Mouse (Mus musculus) ES-CJ7 (cell line): ENCODE data around the gene Dusp12.

Experiments used
- DNase-seq: peaks from one replicate; pipeline ENCODE4 v3.0.0; 2011; ENCODE audit warnings: low read depth, low spot score

Gene Dusp12

GRCm38 (mm10) chr1:170884978-170885561 is at the start of gene Dusp12, which contains the start of gene Gm26620:
Dusp12 (minus strand) TSS chr1:170885540.
Gm26620 (plus strand) TSS chr1:170885065.
- peak; percentile 97 for DNase-seq

DNA sequence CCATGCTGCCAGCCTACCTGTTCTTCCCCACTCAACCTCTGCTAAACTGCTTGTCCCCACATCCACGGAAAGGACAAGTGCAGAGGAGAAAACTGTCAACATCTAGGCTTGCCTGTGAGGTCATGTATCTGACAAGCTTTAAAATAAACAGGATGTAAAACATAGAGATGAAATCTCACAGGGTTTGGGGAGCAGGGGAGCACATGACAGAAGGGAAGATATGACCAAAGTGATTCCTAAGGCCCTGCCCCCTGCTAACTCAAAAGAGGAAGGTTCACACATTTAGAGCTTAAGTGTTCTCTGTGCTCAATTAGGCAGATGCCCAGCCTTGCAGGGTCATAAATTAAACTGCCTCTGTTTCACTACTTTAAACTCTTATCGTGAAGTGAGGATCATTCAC is 49.0 kb upstream of the Dusp12 start:
- DNase-seq: no peak

- no peak for DNase-seq
Observed at GRCm38 (mm10) chr1:170933940-170934339, 48.6 kb upstream of the Dusp12 start.

- peak; percentile 65 for DNase-seq
Observed at GRCm38 (mm10) chr1:170933386-170933920, 48.1 kb upstream of the Dusp12 start.

GRCm38 (mm10) chr1:170932043-170932442 is 46.7 kb upstream of the Dusp12 start:
- no peak for DNase-seq

DNA sequence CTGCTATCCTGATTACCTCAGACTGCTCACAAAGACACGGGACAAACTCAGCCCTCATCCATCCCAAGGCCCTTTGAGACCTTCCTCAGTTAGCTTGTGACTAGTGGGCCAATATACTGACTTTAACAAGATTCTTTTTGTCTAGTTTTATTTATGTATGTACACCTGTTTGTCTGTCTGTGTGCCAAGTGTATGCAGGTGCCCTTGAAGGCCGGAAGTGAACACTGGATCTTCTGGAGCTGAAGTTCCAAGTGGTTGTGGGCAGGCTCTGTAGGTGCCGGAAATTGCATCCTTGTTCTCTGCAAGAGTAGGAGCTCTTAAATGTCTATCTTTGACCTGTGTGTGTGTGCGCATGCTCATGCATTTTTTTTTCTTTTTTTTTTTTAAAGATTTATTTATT is 43.9 kb upstream of the Dusp12 start:
- DNase-seq: no peak

- DNase-seq: no peak
Observed at GRCm38 (mm10) chr1:170928467-170928866, 43.1 kb upstream of the Dusp12 start.

DNA sequence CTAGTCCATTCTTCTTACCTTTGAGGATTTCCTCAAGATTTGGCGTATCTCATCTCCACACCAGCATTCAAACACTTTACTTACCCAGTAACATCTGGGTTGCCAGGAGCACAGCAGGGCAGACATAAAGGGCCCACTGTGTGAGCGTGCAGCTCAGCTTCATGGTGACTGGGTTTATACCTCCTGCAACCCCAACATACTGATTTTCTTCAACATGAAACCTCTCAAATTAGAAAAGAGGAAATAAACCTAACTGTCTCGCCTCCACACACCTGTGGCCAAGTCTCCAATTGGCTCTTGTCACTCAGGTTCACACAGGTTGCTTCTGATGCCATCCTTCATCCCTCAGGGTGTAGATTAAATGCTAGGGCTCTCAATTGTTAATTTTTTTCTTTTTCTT is 42.0 kb upstream of the Dusp12 start, which contains the start of gene Fcrla:
Gene Fcrla, minus strand, starts transcription at position 206 of the 400 bp plus-strand sequence.
- DNase-seq: no peak

DNA sequence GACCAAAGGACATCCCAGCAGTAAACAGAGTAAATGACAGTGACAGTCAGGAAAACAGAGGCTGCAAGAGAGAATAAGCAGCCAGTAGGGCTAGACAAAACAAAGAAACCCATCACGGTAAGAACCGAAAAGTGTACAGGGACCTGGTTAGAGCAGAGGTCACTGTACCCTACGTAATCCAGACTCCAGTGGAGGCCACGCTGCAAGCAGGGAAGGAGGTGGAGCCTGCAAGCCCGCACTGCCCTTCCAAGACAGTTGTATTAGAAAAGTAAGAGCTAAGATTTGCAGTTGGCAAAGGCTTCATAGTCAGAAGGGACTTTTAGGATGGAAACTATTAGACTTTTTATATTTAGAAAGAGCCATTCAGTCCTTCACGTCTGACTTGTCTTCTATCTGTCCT is 41.6 kb upstream of the Dusp12 start:
- no peak for DNase-seq

GRCm38 (mm10) chr1:170924485-170924884 is 39.1 kb upstream of the Dusp12 start:
- DNase-seq: no peak

- no peak for DNase-seq
Observed at GRCm38 (mm10) chr1:170919308-170919707, 34.0 kb upstream of the Dusp12 start.

DNA sequence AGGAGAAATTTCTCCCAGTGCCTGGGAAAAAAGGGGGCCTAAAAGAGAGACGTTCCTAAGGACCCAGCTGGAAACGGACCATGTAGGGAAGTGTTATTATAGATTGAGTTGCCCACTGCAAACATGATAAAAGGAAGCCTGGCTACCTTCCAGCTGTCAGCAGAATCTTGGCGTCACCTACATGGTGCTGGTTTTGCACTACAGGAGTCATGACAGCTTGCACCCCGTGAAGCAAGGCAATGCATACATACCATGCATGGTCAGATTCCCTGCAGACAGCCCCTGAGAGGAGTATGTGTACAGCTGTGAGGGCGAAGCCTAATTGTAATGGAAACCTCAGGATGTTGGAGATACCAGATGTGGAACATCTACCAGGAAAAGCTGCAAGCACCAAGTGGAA is 30.3 kb upstream of the Dusp12 start:
- no peak for DNase-seq

DNA sequence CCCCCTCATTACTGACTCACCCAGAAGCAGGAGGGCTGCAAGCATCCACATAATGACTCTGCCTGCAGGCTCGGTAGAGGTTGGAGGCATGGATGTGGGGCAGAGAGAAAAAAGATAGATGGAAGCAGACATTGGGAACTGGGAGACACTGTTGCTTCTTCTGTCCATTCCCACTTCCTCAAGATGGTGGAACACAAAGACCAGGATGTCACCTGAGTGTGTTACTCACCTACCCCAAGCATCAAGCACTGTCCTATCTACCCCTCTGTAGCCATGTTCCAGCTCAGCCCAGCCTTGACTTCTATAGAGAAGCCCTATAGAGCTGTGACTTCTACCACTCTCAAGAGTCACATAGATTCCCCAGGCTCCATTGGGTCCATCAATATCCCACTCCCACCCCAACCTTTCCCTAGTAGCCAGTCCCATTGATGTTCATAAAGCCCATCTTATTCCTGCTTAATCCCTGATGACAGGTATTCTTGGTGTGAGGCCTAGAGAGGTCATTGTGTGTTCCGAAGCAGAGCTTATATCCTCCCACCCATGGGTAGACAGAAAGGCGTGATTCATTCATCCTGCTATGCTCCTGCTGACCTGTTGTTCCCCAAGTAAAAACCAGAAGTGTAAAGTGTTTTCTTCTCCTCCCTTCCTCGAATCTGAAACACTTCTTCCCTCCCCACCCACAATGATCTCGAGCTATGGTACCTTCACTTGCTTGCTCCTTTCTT is 27.7 kb upstream of the Dusp12 start, which contains the start of gene Fcrlb:
Gene Fcrlb, minus strand, starts transcription at position 51 of the 725 bp plus-strand sequence.
- DNase-seq: no peak

DNA sequence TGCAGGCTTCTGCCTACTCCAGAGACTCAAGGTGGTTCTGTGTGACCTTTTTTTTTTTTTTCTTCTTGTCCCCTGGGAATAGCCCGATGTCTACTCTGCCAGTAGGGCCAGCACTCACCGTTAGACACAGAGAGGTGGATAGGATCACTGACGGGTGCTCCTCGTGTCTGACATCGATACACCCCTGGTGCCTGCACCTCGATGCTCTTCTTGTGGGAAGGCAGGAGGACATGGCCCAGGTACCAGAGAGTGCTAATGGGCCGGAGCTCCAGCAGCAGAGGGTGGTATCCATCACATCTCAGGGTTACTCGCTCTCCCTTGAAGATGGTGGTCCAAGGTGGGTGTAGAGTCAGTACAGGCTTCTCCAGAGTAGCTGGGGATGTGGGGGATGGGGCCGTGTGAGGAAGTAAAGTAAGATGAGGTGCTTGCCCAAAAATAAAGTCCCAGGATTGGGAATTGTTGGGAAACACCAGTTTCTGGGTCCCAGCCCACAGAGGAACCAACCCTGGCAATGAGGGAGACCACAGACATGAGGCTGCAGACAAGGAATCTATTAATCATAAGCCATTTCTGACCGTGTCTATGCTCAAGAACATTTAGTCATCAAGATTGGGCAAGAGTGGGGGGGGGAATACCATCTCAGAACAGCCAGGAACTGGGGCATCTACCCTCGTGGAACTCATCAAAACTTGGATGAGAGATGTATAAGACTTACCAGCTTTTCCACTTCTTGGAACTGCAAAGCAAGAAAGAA is 26.7 kb upstream of the Dusp12 start:
- DNase-seq: no peak

DNA sequence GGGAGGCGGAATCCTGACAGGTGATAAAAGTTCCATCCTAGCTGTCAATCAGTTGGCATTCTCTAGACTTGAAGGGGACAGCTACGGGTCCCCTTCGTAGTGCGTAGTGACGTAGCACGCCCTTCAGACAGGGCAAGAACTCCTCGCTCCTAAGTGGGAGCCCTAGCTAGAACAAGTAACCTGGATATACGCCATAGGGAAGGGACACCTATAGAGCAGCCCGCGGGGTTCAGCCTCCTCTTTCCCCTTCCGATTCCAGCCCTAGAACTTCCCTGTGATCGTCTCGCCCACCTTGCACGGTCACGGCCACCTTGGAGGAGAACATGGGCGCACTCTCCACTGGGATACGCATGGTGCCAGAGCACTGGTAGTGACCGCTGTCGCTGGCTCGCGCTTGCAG is 23.0 kb upstream of the Dusp12 start:
- DNase-seq: peak; percentile 31

DNA sequence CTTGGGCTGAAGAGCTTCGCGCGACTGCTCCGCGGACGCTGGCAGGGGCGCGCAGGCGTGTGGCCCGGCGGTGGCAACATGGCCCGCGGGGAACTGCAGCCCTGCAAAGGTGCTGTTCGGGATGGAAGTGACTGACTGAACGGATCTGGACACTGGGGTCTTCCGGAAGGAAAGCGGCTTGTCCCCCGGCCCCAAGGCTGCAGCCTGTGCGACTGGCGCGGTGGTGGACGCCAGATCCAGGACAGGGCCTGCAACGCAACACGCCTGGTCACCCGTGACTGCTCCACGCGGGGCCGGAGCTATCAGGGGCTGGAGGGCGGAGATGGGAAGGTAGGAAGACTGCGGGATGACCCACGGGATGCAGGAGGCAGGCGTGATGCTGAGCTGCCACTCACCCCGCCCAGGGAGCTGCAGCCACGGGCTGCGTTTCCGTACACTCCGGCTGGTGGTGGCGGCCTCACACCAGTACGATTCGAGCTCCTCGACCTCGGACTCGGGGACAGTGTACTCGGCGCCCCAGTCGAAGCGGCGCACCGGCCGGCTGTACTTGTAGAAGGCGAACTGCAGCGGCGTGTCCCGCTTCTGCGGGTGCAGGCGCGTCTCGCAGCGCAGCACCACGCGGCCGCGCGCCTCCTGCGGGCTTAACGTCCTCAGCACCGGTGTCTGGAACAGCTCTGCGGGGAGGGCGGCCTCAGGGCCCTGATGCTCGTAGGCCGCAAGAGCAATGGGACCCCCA is 22.3 kb upstream of the Dusp12 start:
- DNase-seq: peak; percentile 41

DNA sequence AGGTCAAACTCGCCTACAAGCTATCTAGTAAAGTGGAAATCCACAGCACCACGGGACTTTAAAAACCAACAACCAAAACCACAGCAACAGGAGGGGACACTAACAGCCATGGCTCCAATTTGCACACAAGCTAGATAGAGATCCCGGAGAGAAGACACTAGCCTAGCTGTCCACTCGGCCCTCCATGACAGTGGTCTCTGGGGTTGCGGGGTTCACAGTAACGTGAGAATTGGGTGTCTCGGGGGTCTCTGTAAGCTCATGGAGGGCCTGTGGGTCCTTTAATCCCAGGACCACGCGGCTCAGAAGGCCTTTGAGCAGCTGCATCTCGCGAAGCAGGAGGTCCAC is 21.7 kb upstream of the Dusp12 start:
- DNase-seq: no peak

DNA sequence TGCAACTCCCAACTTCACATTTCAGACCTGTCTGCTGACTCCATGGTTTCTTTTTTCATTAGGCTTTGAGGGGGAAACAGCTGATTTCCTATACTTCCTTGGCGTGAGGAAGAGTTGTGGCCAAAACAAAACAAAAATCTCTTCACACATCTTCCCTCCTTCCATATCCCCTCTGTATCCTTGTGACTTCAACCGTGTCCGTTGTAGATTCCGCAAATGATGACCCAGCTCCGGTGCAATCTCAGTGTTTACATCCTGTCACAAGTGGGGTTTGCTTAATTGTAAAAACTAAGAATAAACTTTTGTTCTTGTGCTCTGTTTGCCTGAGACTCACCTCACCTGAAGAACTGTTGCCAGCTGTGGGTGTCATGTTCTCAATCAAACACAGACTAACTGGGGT is 18.1 kb upstream of the Dusp12 start:
- DNase-seq: no peak

- peak; percentile 92 for DNase-seq
Observed at GRCm38 (mm10) chr1:170901536-170902238, 16.3 kb upstream of the Dusp12 start.

DNA sequence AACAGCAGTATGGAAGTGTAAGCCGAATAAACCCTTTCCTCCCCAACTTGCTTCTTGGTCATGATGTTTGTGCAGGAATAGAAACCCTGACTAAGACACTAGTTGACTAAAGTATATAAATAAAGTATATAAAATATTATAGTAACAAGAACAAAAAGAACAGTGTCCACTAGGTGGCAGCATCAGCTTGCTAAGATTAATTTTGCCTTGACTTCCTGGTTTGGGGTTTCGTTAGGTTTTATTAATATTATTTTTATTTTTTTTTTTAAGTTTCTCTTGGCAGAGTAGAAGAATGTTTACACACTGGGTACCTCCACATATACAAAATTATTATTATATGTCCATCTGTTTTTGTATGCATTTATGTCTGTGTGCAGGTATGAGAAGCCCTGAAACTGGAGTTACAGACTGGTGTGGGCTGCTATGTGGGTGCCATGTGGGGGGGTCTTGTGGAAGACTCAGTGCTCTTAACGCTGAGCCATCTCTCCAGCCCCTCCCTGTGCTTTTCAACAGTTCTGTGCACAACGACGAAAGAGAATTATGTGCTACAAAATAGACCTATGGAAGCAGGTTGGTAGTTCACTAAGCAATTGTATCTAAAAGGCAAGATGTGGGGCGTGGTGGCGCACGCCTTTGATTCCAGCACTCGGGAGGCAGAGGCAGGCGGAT is 15.6 kb upstream of the Dusp12 start:
- DNase-seq: peak; percentile 70
